Mouse (Mus musculus) thymus, postnatal 36 days (tissue): ENCODE measurements around the gene Fiz1.

ENCODE experiments used
- DNase-seq, 2 experiments: peaks; one replicate each; pipeline ENCODE4 v3.0.0; 2022; ENCODE audit warnings: mixed read lengths in 2 of 2

Gene Fiz1

DNA sequence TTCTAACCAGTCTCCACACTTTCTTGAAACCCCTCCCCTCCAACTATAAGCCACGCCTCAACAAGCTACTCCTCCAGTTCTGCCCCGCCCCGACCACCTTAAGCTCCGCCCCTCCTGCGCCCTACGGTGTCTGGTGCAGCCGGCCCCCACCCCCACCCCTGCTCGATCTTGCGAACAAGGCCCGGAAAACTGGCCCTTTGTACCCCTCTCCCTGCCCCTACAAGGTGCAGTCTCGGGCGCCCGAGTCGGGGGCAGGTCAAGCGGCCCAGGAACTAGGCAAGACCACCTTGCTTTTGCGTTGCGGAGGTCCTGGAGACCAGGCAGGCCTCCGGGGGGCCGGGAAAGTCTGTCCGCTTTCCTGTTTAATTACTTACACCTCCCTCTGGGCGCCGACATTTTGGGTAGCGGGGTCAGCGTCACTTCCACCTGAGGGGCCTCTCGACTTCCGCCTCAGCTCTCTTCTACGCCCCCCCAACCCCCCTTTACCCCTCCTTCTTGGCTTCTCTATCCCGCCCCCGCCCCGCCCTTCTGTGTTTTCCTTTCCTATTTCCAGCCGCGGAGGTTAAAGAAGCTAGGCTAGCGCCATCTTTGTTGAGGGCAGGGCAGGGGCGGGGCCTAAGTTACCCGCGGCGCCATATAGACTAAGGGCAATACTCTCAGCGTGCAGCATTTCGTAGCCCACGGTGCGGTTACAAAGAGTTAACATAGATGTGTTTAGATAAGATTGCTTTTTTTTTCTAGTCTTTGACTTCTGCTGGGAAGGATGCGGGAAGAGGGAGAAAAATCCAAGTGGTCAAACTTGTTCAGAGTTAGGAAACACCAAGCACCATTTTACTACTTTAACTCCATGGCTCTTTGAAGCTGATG lies at the start of gene Fiz1, which contains the start of gene Zfp524:
Gene Fiz1 (minus strand): TSS at position 447 of the 867 bp plus-strand sequence.
Gene Zfp524 (plus strand): TSS at position 165 of the 867 bp plus-strand sequence.
- peak; percentile 96 to 97 for DNase-seq

DNA sequence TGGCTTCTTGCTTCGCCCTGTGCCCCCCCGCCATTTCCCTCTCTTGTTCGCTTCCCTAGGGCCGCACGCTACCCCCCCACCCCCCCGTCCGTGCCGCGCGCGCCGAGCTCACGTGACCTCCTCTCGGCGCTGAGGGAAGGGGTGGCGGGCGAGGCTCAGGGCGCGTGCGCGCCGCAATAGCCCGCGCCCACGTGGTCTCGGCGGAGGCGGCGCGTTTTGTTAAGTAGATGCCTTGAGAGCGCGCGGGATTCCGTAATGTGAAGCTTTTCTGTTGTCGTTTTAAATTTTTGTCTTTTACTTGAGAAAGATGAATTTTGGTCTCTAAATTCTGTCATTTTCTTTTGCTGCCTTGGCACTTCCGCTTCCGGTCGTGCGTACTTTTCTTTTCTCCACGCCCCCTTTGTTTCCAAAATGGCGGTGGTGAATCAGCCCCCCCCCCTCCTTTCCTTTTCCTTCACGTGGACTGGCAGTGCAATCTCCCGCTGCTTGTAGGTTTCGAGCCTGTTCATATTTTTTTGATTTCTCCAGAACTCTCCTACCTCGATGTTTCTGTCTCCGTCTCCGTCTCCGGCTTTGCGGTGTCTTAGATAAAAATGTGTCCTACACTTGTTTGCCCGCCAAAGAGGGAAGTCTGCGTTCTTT lies 48.0 kb upstream of the Fiz1 start:
- no peak for DNase-seq

DNA sequence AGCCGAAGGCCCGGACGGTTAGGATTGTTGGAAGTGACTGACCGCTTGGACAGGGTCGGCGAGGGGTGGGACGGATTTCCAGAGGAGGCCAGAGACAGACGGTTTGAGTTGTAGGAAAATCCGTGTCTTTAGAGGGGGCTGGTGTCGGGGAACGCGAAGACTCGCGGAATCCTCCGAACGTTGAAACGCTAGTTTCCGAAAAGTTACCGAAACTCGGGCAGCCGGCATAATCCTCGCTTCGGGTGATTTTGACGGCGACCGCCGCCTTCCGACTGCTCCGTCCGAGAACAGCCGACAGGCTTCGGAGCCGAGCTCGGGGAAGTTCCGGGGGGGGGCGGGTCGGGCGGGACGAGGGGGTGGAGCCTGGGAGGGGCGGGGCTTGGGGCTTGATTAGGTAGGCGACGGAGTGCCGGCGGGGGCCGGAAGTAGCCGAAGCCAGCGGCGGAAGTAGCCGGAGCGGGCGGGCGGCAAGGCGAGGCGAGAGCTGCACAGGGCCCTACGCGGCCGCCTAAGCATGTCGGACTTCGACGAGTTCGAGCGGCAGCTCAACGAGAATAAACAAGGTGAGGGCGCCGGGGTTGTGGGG lies 47.4 kb upstream of the Fiz1 start, which contains the start of gene U2af2:
Gene U2af2 (plus strand): TSS at position 370 of the 586 bp plus-strand sequence.
- peak; percentile 94 to 95 for DNase-seq

DNA sequence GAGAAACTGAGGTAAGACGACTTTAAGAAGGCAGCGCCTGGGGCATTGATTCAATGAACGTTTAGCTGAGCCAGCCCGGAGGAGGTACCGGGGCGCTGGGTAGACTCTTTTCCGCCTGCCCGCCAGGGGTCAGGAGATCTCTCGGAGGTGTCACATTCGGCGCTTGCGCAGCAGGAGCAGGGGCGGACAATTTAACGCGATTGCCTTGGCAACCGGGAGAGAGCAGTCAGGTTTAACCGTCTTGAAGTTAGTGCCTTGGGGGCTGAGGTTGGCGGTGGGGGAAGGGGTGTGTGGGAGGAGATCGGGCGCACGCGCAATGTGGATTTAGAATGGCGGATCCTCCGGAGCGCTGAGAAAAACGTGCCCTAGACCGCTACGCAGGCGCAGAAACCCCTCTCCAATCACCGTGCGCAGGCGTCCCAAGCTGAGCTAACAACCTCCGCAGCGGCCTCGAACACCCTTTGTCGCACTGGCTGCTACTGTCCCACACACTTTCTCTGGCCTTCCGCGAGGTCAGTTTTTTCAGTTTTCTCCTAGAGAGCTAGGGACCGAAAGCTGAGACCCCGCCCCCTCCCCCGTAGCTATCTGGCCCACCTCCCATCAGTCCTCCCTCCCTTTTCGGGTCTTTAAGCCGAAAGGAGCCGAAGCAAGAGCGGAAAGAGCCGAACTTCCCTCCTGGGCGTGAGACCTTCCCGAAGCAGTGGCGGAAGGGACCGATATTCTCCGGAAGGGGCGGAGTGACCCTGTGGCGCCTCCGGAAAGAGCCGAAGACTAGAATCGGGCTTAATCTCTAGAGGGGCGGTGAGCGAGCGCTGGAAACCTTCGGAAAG lies 46.7 kb upstream of the Fiz1 start:
- peak; percentile 98 to 99 for DNase-seq

GRCm38 (mm10) chr7:5060239-5060731 lies 45.8 kb upstream of the Fiz1 start:
- DNase-seq: peak; percentile 66 to 74

- DNase-seq: no peak
Measured at GRCm38 (mm10) chr7:5059421-5059820, 44.9 kb upstream of the Fiz1 start.

DNA sequence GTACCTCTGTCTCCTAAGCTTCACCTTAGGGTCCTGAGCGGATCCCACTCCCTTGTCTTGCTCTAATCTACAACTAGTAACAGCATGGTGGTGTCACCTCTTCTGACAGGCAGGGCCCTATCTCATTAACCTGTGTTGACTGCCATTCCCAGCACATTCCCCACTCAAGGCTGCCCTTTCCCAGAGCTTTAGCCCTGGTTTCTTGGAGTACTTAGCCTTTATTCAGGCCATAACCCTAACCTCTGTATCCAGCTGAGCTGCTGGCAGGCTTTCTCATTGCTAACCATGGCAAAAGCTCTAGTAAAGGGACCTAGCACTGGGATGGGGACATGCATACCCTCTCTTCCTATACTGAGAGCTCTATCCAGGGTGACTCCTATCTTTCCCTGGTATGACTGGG lies 44.1 kb upstream of the Fiz1 start:
- DNase-seq: no peak

DNA sequence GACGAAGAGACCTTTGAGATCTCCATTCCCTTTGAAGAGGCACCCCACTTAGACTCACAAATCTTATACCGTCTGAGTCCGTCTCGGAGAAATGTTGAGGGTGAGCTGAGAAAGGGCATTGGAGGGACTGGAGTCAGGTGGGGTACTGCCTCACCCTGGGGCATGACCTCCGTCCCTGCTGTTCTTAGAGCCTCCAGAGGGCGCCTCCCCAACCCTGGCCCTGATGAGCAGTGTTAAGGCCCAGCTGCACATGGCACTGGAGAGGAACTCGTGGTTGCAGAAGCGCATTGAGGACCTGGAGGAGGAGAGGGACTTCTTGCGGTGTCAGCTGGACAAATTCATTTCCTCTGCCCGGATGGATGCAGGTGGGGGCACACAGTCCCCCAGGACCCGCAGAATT lies 43.3 kb upstream of the Fiz1 start:
- DNase-seq: peak in 1 of 2 experiments; percentile 45

GRCm38 (mm10) chr7:5057381-5057780 lies 42.9 kb upstream of the Fiz1 start:
- DNase-seq: no peak

GRCm38 (mm10) chr7:5056651-5057263 lies 42.3 kb upstream of the Fiz1 start:
- DNase-seq: no peak

- DNase-seq: no peak
Measured at GRCm38 (mm10) chr7:5053456-5054179, 39.1 kb upstream of the Fiz1 start.

DNA sequence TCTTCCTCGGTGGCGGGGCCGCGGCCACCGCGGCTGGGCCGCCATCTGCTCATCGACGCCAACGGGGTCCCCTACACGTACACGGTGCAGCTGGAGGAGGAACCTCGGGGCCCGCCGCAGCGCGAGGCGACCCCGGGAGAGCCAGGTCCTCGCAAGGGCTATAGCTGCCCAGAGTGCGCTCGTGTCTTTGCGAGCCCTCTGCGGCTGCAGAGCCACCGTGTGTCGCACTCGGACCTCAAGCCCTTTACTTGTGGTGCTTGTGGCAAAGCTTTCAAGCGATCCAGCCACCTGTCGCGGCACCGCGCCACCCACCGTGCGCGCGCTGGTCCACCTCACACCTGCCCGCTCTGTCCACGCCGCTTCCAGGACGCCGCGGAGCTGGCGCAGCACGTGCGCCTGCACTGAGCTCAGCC lies 38.4 kb upstream of the Fiz1 start:
- no peak for DNase-seq

DNA sequence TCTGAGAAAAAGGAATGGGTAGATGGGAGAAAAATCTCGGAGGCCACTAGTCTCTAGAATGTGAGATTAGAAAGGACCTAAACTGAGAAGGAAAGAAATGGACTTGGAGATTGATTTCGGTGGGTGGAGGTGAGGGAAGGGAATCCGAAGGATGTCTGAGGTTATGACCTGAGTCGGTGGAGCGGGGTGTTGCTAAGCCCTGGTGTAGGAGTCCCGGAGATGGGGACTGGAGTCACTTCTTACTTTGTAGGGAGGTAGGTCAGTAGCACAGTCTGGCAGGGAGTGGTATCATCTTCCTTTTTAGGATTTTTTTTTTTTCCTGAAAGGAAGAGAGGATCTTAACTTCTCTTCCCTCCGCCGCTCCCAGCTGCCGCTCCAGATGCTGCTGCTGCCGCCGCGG lies 37.9 kb upstream of the Fiz1 start:
- DNase-seq: no peak

- peak; percentile 61 to 62 for DNase-seq
Measured at GRCm38 (mm10) chr7:5051193-5052192, 37.0 kb upstream of the Fiz1 start, which contains the start of gene Zfp580. Gene Zfp580 (plus strand): TSS chr7:5051538.

- DNase-seq: no peak
Measured at GRCm38 (mm10) chr7:5047313-5047712, 32.8 kb upstream of the Fiz1 start.

DNA sequence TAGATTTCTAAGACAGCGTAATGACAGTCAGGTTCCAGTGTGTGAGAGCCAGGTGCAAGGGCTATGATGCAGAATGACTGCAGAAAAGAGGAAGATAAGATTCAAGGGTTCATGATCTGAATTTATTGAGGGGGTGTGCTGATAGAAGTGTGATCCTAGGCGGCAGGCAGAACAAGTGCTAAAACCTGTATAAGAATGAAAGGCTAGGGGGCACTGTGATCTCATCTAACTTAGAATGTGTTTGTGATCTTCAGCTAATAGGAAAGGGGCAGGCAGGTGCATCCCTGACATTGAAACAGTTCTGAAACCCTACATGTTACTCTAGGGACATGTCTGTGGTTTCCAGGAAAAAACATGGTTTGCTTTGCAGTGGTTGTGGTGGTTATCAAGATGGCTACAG lies 31.6 kb upstream of the Fiz1 start:
- no peak for DNase-seq

- no peak for DNase-seq
Measured at GRCm38 (mm10) chr7:5044981-5045380, 30.5 kb upstream of the Fiz1 start.

DNA sequence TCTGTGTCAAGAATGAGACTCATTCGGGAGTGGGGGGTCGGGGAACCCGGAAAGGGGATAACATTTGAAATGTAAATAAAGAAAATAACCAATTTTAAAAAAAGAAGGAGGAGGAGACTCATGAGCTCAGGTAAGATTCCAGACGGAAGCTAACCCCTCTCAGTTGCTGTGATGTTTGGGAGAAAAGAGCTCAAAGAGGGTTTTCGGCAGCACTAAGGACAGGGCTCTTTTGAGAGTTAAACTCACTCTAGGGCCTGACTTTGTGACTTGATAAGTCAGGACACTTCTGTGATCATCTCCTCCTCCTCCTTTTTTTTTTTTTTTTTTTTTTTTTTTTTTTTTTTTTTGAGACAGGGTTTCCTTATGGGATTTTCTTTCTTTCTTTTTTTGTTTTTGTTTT lies 24.4 kb upstream of the Fiz1 start:
- DNase-seq: no peak

DNA sequence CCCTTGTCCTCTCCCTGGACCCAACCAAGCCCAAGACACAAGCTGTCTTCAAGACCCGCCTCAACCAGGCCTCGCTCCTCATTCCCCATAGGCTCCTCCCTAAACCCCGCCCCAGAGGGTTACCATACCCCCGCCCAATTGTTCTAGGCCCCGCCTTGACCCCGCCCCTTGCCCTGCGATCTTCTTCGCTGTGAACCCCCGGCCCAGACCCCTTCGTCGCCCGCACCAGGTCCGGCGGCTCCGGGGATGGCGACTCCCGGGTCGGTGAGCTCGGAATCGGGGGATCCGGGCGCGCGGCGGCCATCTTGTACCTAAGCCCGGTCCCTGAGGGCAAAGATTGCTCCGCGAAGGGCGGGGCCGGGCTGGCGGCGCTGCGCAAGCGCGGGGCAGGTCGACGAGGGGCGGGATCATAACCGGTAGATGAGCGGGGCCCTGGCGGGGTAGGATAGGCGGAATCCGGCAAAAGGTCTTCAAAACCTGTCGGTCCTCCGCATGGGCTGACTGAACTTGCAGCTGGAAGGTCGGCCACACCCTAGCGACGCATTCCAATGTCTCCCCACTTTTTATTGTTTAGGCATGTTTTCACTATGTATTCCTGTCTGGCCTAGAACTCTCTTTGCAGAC lies 23.7 kb upstream of the Fiz1 start, which contains the start of gene Zfp784:
Gene Zfp784 (minus strand): TSS at position 338 of the 624 bp plus-strand sequence.
- DNase-seq: peak; percentile 94 to 95
